In the genomic region with DNA sequence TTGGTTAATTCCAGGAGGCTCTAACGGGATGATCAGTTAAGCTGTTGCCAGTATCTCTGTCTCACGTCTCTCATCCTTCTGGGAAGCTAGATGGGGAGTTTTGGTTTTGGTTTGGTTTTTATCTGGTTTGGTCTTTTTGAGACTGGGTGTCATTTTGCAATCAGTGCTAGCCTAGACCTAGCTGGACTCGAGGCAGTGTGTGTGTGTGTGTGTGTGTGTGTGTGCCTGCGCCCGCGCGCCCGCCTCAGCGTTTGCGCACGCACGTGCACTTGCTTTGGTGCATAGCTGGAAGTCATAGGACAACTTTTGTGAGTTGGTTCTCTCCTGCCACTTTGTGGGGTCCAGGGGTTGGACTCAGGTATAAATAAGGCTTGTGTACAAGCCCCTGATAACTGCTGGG, we compare ENCODE assay signal across 8 mouse cellular contexts. TPM values are rescaled to one million over a fixed set of nuclear protein-coding genes. Genes with fewer than 3 reads are reported as not detected.
DNase-seq lines count a peak whose midpoint lies in the region; ATAC-seq and TF ChIP-seq lines count a peak whose summit lies in the region.

No protein-coding gene starts in this region.

- peak overlapping the region; percentile 68 for H3K27ac ChIP-seq in heart, embryonic 13.5 days (replicated peaks)

- peak overlapping the region; percentile 80 for H3K4me2 ChIP-seq in heart, embryonic 13.5 days

- peaks cover 44% of the 10 kb centered on the region for H3K4me1 ChIP-seq in E14TG2a.4 (replicated peaks; ENCODE audit: low read depth, low read length)
- peaks cover 28% of the 10 kb centered on the region for H3K4me1 ChIP-seq in heart, embryonic 13.5 days

- H3K4me3 ChIP-seq in E14TG2a.4 (replicated peaks; ENCODE audit: low read length), result peak overlapping the region; percentile 93
- peak overlapping the region; percentile 63 for H3K4me3 ChIP-seq in heart, embryonic 13.5 days

- peaks cover 20% of the 10 kb centered on the region for H3K36me3 ChIP-seq in E14TG2a.4 (ENCODE audit: insufficient read depth, low read length)
- H3K36me3 ChIP-seq in heart, embryonic 13.5 days, result 0 out of 2 replicates have a peak, but pooled peaks cover 3% of the 10 kb centered on the region
- H3K36me3 ChIP-seq in splenic B cell, adult 2 months (ENCODE audit: control insufficient read depth, insufficient read depth, low read length, poor library complexity, severe bottlenecking), result no peaks in the 10 kb centered on the region

- peak overlapping the region; percentile 81 for H3K9ac ChIP-seq in heart, embryonic 13.5 days

- intact Hi-C loops in left cerebral cortex, postnatal 36 days (cut with DNase I), result loop anchor here (5.0 kb wide), 1 partner anchor 64 kb away; the partner anchor contains the start of gene Ubxn2a

- no peak for TF ChIP-seq CTCF in E14TG2a.4 (conservative IDR thresholded peaks at IDR 0.05; ENCODE audit: low read length)

- ATAC-seq in heart, embryonic 13.5 days (ENCODE audit: extremely low read depth, insufficient number of reproducible peaks, low FRiP score, low TSS enrichment), result no peak
- ATAC-seq in megakaryocyte, adult 5-6 weeks (ENCODE audit: poor library complexity, severe bottlenecking), result peak; percentile 51

- H3K27me3 ChIP-seq in E14TG2a.4 (ENCODE audit: insufficient read depth, low read length), result peaks cover 39% of the 10 kb centered on the region
- peaks cover 12% of the 10 kb centered on the region for H3K27me3 ChIP-seq in heart, embryonic 13.5 days (replicated peaks)
- peaks cover 4% of the 10 kb centered on the region for H3K27me3 ChIP-seq in splenic B cell, adult 2 months (ENCODE audit: control insufficient read depth, insufficient read depth, low read length, poor library complexity, severe bottlenecking)

- WGBS in heart, embryonic 13.5 days, result under 1% methylated on average over 12 of the region's 12 CpGs

- H3K9me3 ChIP-seq in E14TG2a.4 (ENCODE audit: low read length), result no peaks in the 10 kb centered on the region
- no peaks in the 10 kb centered on the region for H3K9me3 ChIP-seq in heart, embryonic 13.5 days

- peak; percentile 70 for DNase-seq in 3134 (ENCODE audit: extremely low read depth, insufficient read length, low spot score)
- DNase-seq in cerebellum, postnatal 36 days, result peak; percentile 30 to 36
- DNase-seq in kidney, postnatal 14 days, result peak; percentile 54
- DNase-seq in splenic B cell, adult 2 months (ENCODE audit: low read depth, low spot score), result peak; percentile 66
- DNase-seq in left cerebral cortex, postnatal 36 days (ENCODE audit: low spot score in 2 of 2), result no peak

RNA-seq across cellular contexts. Expression of gene Wdcp, which starts 0.6 kb away (rescaled TPM):
- 14.7 and 17.0 TPM in 2 replicates for polyA plus RNA-seq in heart, embryonic 13.5 days (2015; fragmentation: Nextera tagmentation; extraction: Ambion mirVana)
- total RNA-seq in megakaryocyte, adult 5-6 weeks (2015), result 17.6 and 24.2 TPM in 2 replicates
- 4.3 and 12.0 TPM in 2 replicates for total RNA-seq in megakaryocyte, adult 5-6 weeks (2017)
- total RNA-seq in left cerebral cortex, postnatal 36 days (2021), result 10 to 100 TPM; 10.8 to 12.9 TPM

RNA-seq across cellular contexts. Expression of gene Fkbp1b, which starts 2.4 kb away (rescaled TPM):
- 8.8 and 9.2 TPM in 2 replicates for polyA plus RNA-seq in heart, embryonic 13.5 days (2015; fragmentation: Nextera tagmentation; extraction: Ambion mirVana)
- total RNA-seq in megakaryocyte, adult 5-6 weeks (2015), result 58.3 and 64.7 TPM in 2 replicates
- 40.8 and 49.7 TPM in 2 replicates for total RNA-seq in megakaryocyte, adult 5-6 weeks (2017)
- 10 to 100 TPM; 43.8 to 54.7 TPM for total RNA-seq in left cerebral cortex, postnatal 36 days (2021)

RNA-seq across cellular contexts. Expression of gene Sf3b6, which starts 26.4 kb away (rescaled TPM):
- 96.1 and 117 TPM in 2 replicates for polyA plus RNA-seq in heart, embryonic 13.5 days (2015; fragmentation: Nextera tagmentation; extraction: Ambion mirVana)
- total RNA-seq in megakaryocyte, adult 5-6 weeks (2015), result 220 and 242 TPM in 2 replicates
- total RNA-seq in megakaryocyte, adult 5-6 weeks (2017), result 122 and 137 TPM in 2 replicates
- total RNA-seq in left cerebral cortex, postnatal 36 days (2021), result 100 to 1,000 TPM in 1 of 2 experiments, 10 to 100 TPM in 1; 82.3 to 103 TPM

RNA-seq across cellular contexts. Expression of gene Mfsd2b, which starts 30.4 kb away (rescaled TPM):
- 3.3 and 4.4 TPM in 2 replicates for polyA plus RNA-seq in heart, embryonic 13.5 days (2015; fragmentation: Nextera tagmentation; extraction: Ambion mirVana)
- 0.40 and 3.2 TPM in 2 replicates for total RNA-seq in megakaryocyte, adult 5-6 weeks (2015)
- total RNA-seq in megakaryocyte, adult 5-6 weeks (2017), result 0.81 and 1.2 TPM in 2 replicates
- 1 to 10 TPM in 1 of 2 experiments, under 1 TPM in 1; 0.54 to 1.1 TPM for total RNA-seq in left cerebral cortex, postnatal 36 days (2021)

Comparison
In these comparisons a context has a peak if more than half of its experiments do, and no peak if none do; other contexts are left out.
1. DNase-seq: peak in 3134 (single experiment), cerebellum, postnatal 36 days (2 of 2), kidney, postnatal 14 days (single experiment) and splenic B cell, adult 2 months (single experiment); none in left cerebral cortex, postnatal 36 days (0 of 2).